Mouse (Mus musculus) embryonic facial prominence, embryonic 13.5 days (tissue): ENCODE results near the gene Rab12. TPM values are rescaled to one million over a fixed set of nuclear protein-coding genes. Genes with fewer than 3 reads are reported as not detected.

ENCODE experiments used
- ATAC-seq: fragments of 200-750 bp; cut with Nextera tagmentation; 2 replicates; pipeline ENCODE4 v1.8.0; 2017; ENCODE audit warnings: low read depth; ENCODE audit not compliant: insufficient number of reproducible peaks, insufficient read depth, low FRiP score, low TSS enrichment
- H3K27ac ChIP-seq: fragments of 300-500 bp; sonication (generic); 2 replicates; pipeline ENCODE4 v1.5.1; 2015; ENCODE audit warnings: moderate library complexity, mild to moderate bottlenecking, inconsistent platforms
- H3K27me3 ChIP-seq: fragments of 300-500 bp; sonication (generic); 2 replicates; pipeline ENCODE4 v1.6.1; 2015; ENCODE audit warnings: mild to moderate bottlenecking, inconsistent platforms
- H3K36me3 ChIP-seq: fragments of 300-500 bp; sonication (generic); 2 replicates; pipeline ENCODE4 v1.6.1; 2015; ENCODE audit warnings: mild to moderate bottlenecking, inconsistent platforms
- H3K4me1 ChIP-seq: fragments of 300-500 bp; sonication (generic); 2 replicates; pipeline ENCODE4 v1.6.1; 2015; ENCODE audit warnings: inconsistent platforms
- H3K4me2 ChIP-seq: fragments of 300-500 bp; sonication (generic); 2 replicates; pipeline ENCODE4 v1.6.1; 2015; ENCODE audit warnings: moderate library complexity, mild to moderate bottlenecking, inconsistent platforms
- H3K4me3 ChIP-seq: fragments of 300-500 bp; sonication (generic); 2 replicates; pipeline ENCODE4 v1.5.1; 2015; ENCODE audit warnings: mild to moderate bottlenecking, inconsistent platforms
- H3K9ac ChIP-seq: fragments of 300-500 bp; sonication (generic); 2 replicates; pipeline ENCODE4 v1.6.1; 2015; ENCODE audit warnings: mild to moderate bottlenecking, inconsistent platforms
- H3K9me3 ChIP-seq: fragments of 300-500 bp; sonication (generic); 2 replicates; pipeline ENCODE4 v1.6.1; 2016; ENCODE audit warnings: inconsistent platforms
- WGBS: fragments of 180-500 bp; shearing (Covaris S2); methylation state at CpG from one replicate; pipeline ENCODE4 v1.1.7; 2015; ENCODE audit warnings: mixed read lengths; 5-methylcytosine and 5-hydroxymethylcytosine counted together
- polyA plus RNA-seq: library from polyadenylated mRNA; unstranded; fragments of >200 nt; fragmentation: Nextera tagmentation; extraction: Ambion mirVana; gene quantifications from 2 replicates; pipeline ENCODE4 v1.2.1, GENCODE M21; 2015

Rab12 gene
- polyA plus RNA-seq, 1 experiment from 2014 or later: 55.9 TPM

DNA sequence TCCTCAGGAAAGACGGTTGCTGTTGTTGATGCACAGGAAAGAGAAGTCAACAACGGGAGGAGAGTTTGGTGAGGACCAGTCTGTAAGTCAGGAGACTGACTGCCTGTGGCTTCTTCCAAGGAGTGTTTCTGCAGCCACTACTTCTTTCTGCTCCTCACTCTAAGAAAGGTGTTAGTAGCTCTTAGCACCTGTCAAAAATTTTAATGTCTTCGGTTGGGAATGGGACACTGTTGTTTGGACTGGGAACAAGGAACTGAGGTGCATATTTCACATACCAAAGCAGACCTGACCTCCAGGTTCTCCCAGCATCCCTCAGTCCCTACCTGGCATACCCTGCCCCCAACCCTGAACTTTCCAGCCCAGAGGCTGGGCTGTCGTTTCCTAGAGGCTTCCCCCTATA, 48.3 kb downstream of the Rab12 start:
- no peak for ATAC-seq
- H3K9me3 ChIP-seq: peaks cover 5% of the 10 kb centered on the region; the same call in 1 of the 2 replicates
- no peak overlapping the region for H3K27ac ChIP-seq
- H3K4me3 ChIP-seq: no peak overlapping the region
- no peak overlapping the region for H3K4me2 ChIP-seq
- no peak overlapping the region for H3K9ac ChIP-seq
- H3K36me3 ChIP-seq: no peaks in the 10 kb centered on the region
- H3K4me1 ChIP-seq: no peaks in the 10 kb centered on the region
- H3K27me3 ChIP-seq: no peaks in the 10 kb centered on the region
- 71% methylated on average over 4 of the region's 4 CpGs for WGBS

DNA sequence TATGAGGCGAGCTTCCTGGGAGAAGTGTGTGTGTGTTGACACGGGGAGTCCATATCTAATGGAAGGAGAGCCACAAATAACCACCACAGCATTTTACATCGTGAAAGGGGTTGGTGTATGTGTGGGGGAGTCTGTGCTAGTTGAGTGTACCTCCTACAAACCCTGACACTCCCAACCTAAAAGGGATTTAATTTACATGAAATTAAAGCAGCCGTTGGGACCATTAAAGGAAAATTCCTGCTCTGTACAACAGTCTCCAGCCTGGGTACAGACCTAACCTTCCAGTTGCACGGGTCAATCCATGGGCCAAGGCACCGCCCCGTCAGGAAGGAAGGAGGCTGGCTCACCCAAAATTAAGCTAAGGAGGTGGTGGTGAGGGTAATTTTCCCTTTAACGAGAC, 49.5 kb downstream of the Rab12 start:
- Histone ChIP-seq H3K27ac (no peak overlapping the region), H3K4me2 (no peak overlapping the region), H3K4me3 (no peak overlapping the region), H3K4me1 (no peaks in the 10 kb centered on the region), H3K9ac (no peak overlapping the region), H3K9me3 (peaks cover 5% of the 10 kb centered on the region; the same call in 1 of the 2 replicates), H3K27me3 (no peaks in the 10 kb centered on the region), H3K36me3 (no peaks in the 10 kb centered on the region)
- WGBS: 25% methylated on average over 8 of the region's 8 CpGs
- ATAC-seq: no peak

- Histone ChIP-seq H3K36me3 (no peaks in the 10 kb centered on the region), H3K4me2 (no peak overlapping the region), H3K4me3 (no peak overlapping the region), H3K9ac (no peak overlapping the region), H3K9me3 (no peaks in the 10 kb centered on the region), H3K27ac (no peak overlapping the region), H3K4me1 (no peaks in the 10 kb centered on the region; the same call in 1 of the 2 replicates), H3K27me3 (peaks cover 7% of the 10 kb centered on the region)
- 59% methylated on average over 1 of the region's 1 CpGs for WGBS
- 0 out of 2 replicates have a peak, but pooled peaks have one; percentile 43 for ATAC-seq
Measured at GRCm38 (mm10) chr17:66457278-66457677, 62.3 kb downstream of the Rab12 start.

GRCm38 (mm10) chr17:66451143-66451542, 68.4 kb downstream of the Rab12 start:
- Histone ChIP-seq H3K4me3 (no peak overlapping the region), H3K36me3 (no peaks in the 10 kb centered on the region), H3K9me3 (no peaks in the 10 kb centered on the region), H3K4me2 (peak overlapping the region; percentile 88), H3K9ac (no peak overlapping the region), H3K4me1 (peaks cover 29% of the 10 kb centered on the region), H3K27me3 (peaks cover 56% of the 10 kb centered on the region), H3K27ac (no peak overlapping the region)
- whole genome bisulfite sequencing: 3% methylated on average over 11 of the region's 11 CpGs
- ATAC-seq: no peak

DNA sequence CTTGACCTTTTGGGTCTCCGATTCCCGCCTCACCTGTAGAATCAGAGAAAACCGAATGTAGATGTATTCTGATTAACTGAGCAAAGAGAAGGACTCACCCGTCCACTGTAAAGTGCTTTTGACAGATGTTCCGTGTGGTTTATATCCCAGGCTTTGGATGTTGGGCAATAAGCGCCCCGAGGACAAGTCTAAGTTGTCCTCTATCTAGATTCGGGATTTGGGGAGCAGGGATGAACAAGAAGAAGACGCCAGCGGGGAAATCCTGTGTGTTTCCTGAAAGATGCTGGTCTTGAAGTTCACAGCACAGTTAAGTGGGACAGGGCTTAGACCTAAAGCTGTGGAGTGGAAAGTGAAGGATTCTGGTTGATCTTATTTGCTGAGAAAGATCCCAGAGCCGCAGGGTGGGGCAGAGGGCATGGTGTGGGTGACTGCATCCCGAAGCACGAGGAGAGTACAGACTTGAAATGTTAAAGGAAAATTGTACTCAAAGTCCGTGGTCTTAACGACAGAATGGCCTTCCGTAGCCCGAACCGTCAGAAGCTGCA, 68.9 kb downstream of the Rab12 start:
- Histone ChIP-seq H3K36me3 (no peaks in the 10 kb centered on the region), H3K27ac (no peak overlapping the region; the same call in 1 of the 2 replicates), H3K27me3 (peaks cover 58% of the 10 kb centered on the region), H3K4me3 (peak overlapping the region; percentile 59), H3K9ac (peak overlapping the region; percentile 75; the same call in 1 of the 2 replicates), H3K4me2 (peak overlapping the region; percentile 88), H3K4me1 (peaks cover 30% of the 10 kb centered on the region), H3K9me3 (no peaks in the 10 kb centered on the region)
- ATAC-seq: no peak
- WGBS: 3% methylated on average over 18 of the region's 18 CpGs

- no peaks in the 10 kb centered on the region for H3K36me3 ChIP-seq
- ATAC-seq: peak; percentile 72
- under 1% methylated on average over 67 of the region's 76 CpGs for WGBS
- H3K4me1 ChIP-seq: peaks cover 30% of the 10 kb centered on the region
- peaks cover 58% of the 10 kb centered on the region for H3K27me3 ChIP-seq
- H3K9me3 ChIP-seq: no peaks in the 10 kb centered on the region
- H3K27ac ChIP-seq: peak within 1 kb of the TSS; percentile 22; the same call in 1 of the 2 replicates
- H3K9ac ChIP-seq: peak within 1 kb of the TSS; percentile 75
- peak within 1 kb of the TSS; percentile 88 for H3K4me2 ChIP-seq
- peak within 1 kb of the TSS; percentile 59 for H3K4me3 ChIP-seq
Measured at GRCm38 (mm10) chr17:66449460-66450341, 69.8 kb downstream of the Rab12 start, which contains the start of gene Mtcl1. Gene Mtcl1, minus strand, starts transcription at chr17:66449750.

DNA sequence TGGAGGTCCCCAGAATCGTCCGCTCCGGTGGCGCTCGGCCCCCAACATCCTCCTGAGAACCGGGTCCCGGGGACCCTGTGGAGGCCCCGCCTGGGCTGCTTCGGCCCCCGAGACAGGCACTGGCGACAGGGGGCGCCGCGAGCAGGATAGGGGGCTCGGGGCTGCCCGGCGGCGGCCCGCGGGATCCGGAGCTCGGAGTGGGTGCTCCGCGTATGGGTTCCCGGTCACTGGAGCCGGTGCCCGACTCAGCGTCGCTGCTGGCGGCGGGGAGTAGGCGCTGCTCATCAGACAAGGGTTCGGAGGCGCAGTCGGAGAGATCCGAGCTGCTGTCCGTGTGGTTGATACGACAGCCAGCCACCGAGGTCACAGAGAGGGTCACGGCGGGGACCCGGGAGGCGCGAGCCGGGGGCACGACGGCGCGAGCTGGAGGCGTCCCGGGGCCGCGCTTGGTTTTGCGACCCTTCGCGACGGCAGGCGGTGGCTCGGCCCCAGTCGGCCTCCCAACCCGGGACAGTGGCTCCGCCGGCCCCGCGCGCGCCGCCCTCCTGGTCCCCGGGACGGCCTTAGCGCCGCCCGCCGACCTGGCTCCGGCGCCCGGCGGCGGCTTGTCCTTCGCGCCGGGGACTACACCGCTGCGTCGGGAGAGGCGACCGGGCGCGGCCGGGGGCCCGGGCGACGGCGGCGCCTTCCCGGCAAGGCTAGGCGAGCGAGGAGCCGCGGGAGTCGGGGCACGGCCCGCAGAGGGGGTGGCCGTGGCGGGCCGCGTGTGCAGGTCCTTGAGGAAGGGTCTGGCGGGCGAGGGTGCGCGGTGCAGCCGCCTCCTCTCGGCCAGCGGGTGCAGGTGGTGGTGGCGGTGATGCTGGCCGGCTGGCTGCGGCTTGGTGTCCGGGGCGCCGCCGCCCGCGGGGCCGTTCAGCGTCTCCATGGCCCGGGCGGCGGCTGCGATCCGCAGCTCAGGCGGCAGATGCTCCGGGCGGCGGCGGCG, 70.8 kb downstream of the Rab12 start:
- Histone ChIP-seq H3K27me3 (peaks cover 58% of the 10 kb centered on the region), H3K9me3 (no peaks in the 10 kb centered on the region), H3K36me3 (no peaks in the 10 kb centered on the region), H3K27ac (peak overlapping the region; percentile 22; the same call in 1 of the 2 replicates), H3K4me1 (peaks cover 30% of the 10 kb centered on the region), H3K4me3 (peak overlapping the region; percentile 59), H3K9ac (peak overlapping the region; percentile 75), H3K4me2 (peak overlapping the region; percentile 88)
- WGBS: 1% methylated on average over 114 of the region's 136 CpGs
- ATAC-seq: 0 out of 2 replicates have a peak, but pooled peaks have one; percentile 5

DNA sequence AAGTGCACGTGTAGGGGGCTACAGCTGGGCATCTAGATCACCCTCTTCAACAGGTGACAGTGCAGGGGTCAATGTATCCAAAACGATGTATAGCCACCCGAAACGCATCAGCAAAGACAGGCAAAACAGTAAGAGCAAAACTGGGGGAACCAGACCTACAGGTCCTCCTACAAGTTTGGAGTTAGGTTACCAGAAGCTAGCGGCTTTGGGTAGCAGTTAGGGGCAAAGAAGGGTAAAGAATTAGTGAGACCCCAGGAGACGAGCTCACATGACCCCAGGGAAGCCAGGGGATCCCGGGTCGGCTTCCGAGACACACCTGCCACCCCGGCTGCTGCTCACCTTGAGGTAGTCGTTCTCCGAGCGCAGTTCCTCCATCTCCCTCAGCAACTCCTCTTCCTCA, 71.6 kb downstream of the Rab12 start:
- H3K4me2 ChIP-seq: peak overlapping the region; percentile 88
- 3% methylated on average over 13 of the region's 13 CpGs for WGBS
- ATAC-seq: no peak
- H3K4me1 ChIP-seq: peaks cover 30% of the 10 kb centered on the region
- peaks cover 58% of the 10 kb centered on the region for H3K27me3 ChIP-seq
- H3K4me3 ChIP-seq: peak overlapping the region; percentile 59
- H3K36me3 ChIP-seq: no peaks in the 10 kb centered on the region
- peak overlapping the region; percentile 75 for H3K9ac ChIP-seq
- 0 out of 2 replicates have a peak overlapping the region, but pooled peaks have one; percentile 16 for H3K27ac ChIP-seq
- no peaks in the 10 kb centered on the region for H3K9me3 ChIP-seq

DNA sequence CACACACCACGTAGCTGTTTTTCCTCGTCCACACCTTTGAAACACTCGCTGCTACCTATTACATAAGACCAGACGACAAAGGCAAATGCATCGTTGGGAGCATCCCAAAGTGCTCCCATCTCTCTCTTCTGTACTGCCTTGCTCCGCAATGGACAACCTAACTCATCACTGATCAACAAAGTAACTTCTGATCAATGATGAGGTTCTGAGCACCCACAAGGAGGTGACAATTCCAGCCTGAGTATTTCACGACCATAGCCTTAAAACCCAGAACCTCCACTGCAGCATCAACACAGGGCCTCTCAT, 72.6 kb downstream of the Rab12 start:
- 52% methylated on average over 7 of the region's 7 CpGs for WGBS
- H3K36me3 ChIP-seq: no peaks in the 10 kb centered on the region
- no peak overlapping the region for H3K9ac ChIP-seq
- H3K9me3 ChIP-seq: no peaks in the 10 kb centered on the region
- H3K27ac ChIP-seq: no peak overlapping the region
- H3K27me3 ChIP-seq: peaks cover 47% of the 10 kb centered on the region
- peaks cover 30% of the 10 kb centered on the region for H3K4me1 ChIP-seq
- H3K4me3 ChIP-seq: peak overlapping the region; percentile 11; the same call in 1 of the 2 replicates
- peak overlapping the region; percentile 88 for H3K4me2 ChIP-seq
- ATAC-seq: no peak

GRCm38 (mm10) chr17:66446196-66447006, 73.1 kb downstream of the Rab12 start:
- H3K4me3 ChIP-seq: peak overlapping the region; percentile 11; the same call in 1 of the 2 replicates

More at GRCm38 (mm10) chr17:66446196-66447006, 73.1 kb downstream of the Rab12 start:
- peaks cover 30% of the 10 kb centered on the region for H3K4me1 ChIP-seq
- H3K27ac ChIP-seq: no peak overlapping the region
- H3K27me3 ChIP-seq: peaks cover 43% of the 10 kb centered on the region
- no peaks in the 10 kb centered on the region for H3K9me3 ChIP-seq
- H3K4me2 ChIP-seq: peak overlapping the region; percentile 88
- H3K36me3 ChIP-seq: no peaks in the 10 kb centered on the region
- 44% methylated on average over 7 of the region's 7 CpGs for WGBS
- 0 out of 2 replicates have a peak overlapping the region, but pooled peaks have one; percentile 6 for H3K9ac ChIP-seq
- no peak for ATAC-seq
